Mouse (Mus musculus): ENCODE measurements at regions not wholly inside any gene's neighbourhood (a gene's known extent, or its start where the extent isn't known, plus 50 kb on each side); places are given as distances from the start of the nearest gene placed in this dataset.
"Not testable (repeated sequence)": the region's sequence is repeated elsewhere in the genome, so short reads cannot be mapped to it uniquely, and the experiment has no call there.

DNA sequence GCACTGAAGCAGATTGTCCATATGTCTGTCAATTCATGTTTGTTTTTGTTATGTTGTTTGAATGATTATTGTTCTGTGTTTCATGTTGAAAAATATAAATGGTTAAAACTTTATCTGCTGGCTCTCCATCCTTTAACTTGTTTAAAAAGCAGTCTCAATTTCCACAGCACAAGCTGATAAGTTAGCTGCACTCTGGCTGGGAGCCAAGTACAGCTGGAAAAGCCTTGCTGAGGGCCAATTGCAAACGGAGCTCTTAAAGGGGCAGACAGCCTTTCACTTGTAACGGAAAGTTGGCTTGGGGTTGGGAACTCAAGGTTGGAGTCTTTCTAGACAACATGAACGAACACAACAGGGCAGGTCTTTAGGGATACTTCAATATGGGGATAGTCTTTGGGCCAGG, 462.0 kb downstream of the Gm11232 start:
- not testable (repeated sequence) for ATAC-seq (replicated peaks); H3K4me1 ChIP-seq; H3K4me3 ChIP-seq; H3K36me3 ChIP-seq; H3K27ac ChIP-seq (replicated peaks); H3K9ac ChIP-seq (replicated peaks); H3K27me3 ChIP-seq; H3K9me3 ChIP-seq; H3K4me2 ChIP-seq (replicated peaks)
- WGBS, result 77% methylated on average over 3 of the region's 3 CpGs

DNA sequence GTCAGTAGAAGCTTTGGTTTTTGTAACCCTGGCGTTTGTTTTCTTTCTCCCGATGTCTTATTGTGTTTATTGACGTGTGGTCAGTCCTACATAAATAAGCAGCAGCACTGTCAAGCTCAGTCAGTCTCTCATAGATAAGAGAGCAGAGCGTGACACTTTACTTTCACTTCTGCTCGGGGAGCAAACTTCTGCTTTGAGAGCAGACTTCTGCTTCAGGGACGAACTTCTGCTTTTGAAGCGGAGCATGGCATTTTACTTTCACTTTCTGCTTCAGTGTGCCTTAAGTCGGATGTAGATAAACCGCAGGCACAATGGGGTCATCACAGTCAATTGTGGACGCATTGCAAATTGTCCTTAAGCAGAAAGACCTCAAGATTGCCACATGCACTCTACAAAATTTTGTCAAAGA, 466.0 kb downstream of the Gm11232 start:
- Histone ChIP-seq H3K9ac (replicated peaks) (no peak overlapping the region), H3K9me3 (peaks cover 9% of the 10 kb centered on the region), H3K27me3 (no peaks in the 10 kb centered on the region), H3K4me2 (replicated peaks) (no peak overlapping the region), H3K27ac (replicated peaks) (no peak overlapping the region), H3K4me3 (no peak overlapping the region), H3K4me1 (no peaks in the 10 kb centered on the region), H3K36me3 (no peaks in the 10 kb centered on the region)
- 95% methylated on average over 10 of the region's 10 CpGs for WGBS
- ATAC-seq (replicated peaks), result no peak

DNA sequence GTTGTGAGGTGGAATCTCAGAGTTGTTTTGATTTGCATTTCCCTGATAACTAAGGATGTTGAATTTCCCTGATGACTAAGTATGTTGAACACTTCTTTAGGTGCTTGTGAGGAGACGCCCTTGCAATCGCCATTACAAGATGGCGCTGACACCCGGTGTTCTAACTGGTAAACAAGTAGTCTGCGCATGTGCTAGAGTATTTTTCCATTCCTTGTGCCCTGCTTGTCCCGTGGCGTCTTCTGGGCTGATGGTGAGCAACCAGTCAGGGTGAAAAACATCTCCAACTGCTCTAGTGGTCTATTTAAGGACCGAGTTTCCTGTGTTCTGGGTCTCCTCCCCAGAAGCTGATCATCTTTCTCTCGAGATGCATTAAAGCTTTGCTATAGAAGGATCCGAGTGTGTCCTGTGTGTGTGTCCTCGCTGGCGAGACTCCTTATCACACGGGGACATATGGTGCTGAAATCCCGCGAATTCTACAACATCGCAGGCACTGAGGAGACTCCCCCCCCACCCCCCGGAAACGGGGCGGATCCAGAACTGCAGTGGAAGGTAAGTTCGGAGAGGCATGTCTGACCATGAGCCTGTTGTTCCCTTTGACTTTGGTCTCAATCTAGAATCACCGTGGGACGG, 466.5 kb downstream of the Gm11232 start:
- H3K4me2 ChIP-seq (replicated peaks); H3K36me3 ChIP-seq; H3K4me1 ChIP-seq; H3K4me3 ChIP-seq; H3K27me3 ChIP-seq; H3K9ac ChIP-seq (replicated peaks); ATAC-seq (replicated peaks); H3K27ac ChIP-seq (replicated peaks); H3K9me3 ChIP-seq: not testable (repeated sequence)
- WGBS, result 95% methylated on average over 22 of the region's 22 CpGs

DNA sequence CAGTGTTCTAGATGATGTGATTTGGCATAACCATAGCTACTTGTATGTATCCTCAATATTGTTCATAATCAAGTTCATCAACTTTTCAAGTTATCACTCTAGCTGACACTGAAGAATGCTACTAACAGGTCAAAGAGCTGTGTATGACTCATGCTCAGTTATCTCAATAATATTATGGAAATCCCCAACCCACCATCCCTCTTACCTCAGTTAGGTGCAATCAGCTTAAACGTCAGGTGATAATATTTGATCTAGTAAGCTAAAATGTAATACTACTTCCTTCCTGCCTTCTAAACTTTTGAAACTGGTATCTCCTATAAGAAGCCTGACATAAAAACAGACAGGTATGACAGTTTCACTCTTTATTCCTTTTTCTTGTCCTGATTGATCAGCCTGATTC, 474.6 kb downstream of the Gm11232 start:
- Histone ChIP-seq H3K27me3 (no peaks in the 10 kb centered on the region), H3K9ac (replicated peaks) (no peak overlapping the region), H3K4me1 (no peaks in the 10 kb centered on the region), H3K4me2 (replicated peaks) (no peak overlapping the region), H3K27ac (replicated peaks) (no peak overlapping the region), H3K9me3 (peaks cover 3% of the 10 kb centered on the region; the same call in 1 of the 2 replicates), H3K4me3 (no peak overlapping the region), H3K36me3 (no peaks in the 10 kb centered on the region)
- no peak for ATAC-seq (replicated peaks)
- WGBS, result 100% methylated on average over 1 of the region's 1 CpGs

DNA sequence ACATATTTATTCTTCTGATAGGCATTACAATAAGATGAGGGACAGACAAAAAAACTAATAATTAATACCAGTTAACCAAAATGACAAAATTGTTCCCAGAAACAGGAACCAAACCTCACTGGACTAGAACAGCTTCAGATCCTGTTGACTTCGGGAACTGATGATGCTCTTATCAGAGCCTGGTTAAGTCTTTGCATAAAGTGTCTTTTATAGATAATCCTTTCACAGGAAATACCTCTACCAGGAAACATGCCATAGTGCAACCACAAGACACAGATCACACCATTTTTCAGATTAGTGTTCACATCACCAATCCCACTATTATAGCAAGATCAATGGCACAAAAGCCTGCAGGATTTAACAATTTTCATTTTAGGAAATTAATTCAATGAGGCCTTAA, 478.1 kb downstream of the Gm11232 start:
- no peaks in the 10 kb centered on the region for H3K27me3 ChIP-seq
- H3K4me3 ChIP-seq, result no peak overlapping the region
- WGBS, result 74% methylated on average over 1 of the region's 1 CpGs
- ATAC-seq (replicated peaks), result no peak
- no peaks in the 10 kb centered on the region for H3K4me1 ChIP-seq
- no peak overlapping the region for H3K9ac ChIP-seq (replicated peaks)
- H3K27ac ChIP-seq (replicated peaks), result no peak overlapping the region
- H3K9me3 ChIP-seq, result no peaks in the 10 kb centered on the region
- H3K36me3 ChIP-seq, result no peaks in the 10 kb centered on the region
- no peak overlapping the region for H3K4me2 ChIP-seq (replicated peaks)

DNA sequence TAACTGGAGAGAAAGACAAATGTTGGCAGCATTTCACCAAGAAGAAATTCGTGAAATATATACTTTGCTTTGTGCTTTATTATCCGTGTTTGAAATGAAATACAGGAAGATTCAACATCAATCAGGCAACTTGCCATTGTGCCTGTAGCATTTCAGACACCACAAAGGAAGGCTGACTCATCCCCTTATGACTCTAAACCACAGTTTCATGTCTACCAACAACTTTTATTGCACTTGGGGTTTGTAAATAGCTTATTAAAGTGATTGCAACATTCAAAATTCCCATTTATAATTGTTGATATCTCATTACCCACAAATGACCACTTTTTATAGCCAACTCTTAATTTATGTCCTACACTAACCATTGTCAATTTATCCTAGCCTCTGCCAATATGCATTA, 497.9 kb downstream of the Gm11232 start:
- WGBS, result 82% methylated on average over 2 of the region's 2 CpGs

DNA sequence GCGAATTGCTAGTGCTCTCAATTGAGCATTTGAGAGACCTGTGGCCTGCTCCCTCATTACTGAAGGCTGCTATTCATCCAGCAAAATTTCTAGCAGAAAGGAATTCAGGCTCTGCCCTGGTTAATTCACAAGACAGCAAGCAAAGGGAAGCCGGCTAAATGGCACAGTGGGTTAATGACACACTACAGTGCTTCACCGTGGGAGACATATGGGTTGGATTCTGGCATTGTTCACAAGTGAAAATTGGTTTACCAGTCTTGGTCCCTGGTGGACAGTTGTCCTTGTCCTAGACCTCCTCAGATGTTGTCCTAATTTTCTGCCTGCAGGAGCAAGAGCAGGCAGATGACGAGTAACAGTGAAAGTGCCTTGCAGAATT, 527.3 kb downstream of the Gm11232 start:
- Histone ChIP-seq H3K4me1 (peaks cover 14% of the 10 kb centered on the region), H3K9ac (replicated peaks) (no peak overlapping the region), H3K4me3 (no peak overlapping the region), H3K4me2 (replicated peaks) (no peak overlapping the region), H3K9me3 (no peaks in the 10 kb centered on the region), H3K27ac (replicated peaks) (peak overlapping the region; percentile 57), H3K27me3 (no peaks in the 10 kb centered on the region), H3K36me3 (no peaks in the 10 kb centered on the region)
- 4% methylated on average over 4 of the region's 4 CpGs for WGBS
- peak; percentile 96 for ATAC-seq (replicated peaks)

More for the DNA sequence above, 497.9 kb downstream of the Gm11232 start:
- Histone ChIP-seq H3K9me3 (no peaks in the 10 kb centered on the region), H3K4me3 (no peak overlapping the region), H3K4me2 (replicated peaks) (no peak overlapping the region), H3K36me3 (no peaks in the 10 kb centered on the region), H3K9ac (replicated peaks) (no peak overlapping the region), H3K27ac (replicated peaks) (no peak overlapping the region), H3K4me1 (no peaks in the 10 kb centered on the region), H3K27me3 (no peaks in the 10 kb centered on the region)
- ATAC-seq (replicated peaks), result no peak

DNA sequence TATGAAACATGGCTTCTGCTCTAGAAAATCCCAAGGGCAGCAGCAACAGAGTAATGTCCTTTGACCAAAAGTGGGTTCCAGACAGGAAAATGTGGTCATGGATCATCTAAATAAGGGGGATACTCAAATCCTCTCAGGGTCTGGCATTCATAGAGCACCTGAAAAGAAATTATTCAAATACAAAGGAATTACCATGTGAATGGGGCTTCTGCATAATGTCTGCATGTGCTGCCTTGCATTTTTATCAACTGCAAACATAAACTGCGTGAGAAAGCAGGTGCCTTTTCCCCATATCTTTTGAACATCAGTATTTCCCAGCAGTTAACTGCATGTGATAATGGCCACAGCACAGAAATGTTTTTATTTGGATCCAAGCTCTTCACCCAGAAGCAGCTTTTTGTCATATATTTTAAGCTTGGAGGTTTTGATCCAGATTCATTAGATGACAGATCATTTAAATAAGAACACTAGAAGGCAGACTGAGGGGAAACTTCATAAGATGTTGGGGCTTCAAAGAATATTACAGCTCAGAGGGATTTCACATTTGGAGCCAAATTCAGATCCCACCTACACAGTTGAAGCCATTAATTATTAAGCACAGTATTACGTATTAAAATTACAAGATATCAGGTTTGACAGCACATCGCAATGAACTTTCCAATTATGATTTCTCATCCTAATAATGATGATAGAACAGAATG, 527.8 kb downstream of the Gm11232 start:
- ATAC-seq (replicated peaks), result peak; percentile 83
- H3K27me3 ChIP-seq, result no peaks in the 10 kb centered on the region
- peaks cover 14% of the 10 kb centered on the region for H3K4me1 ChIP-seq
- H3K27ac ChIP-seq (replicated peaks), result peak overlapping the region; percentile 57
- no peak overlapping the region for H3K9ac ChIP-seq (replicated peaks)
- no peaks in the 10 kb centered on the region for H3K9me3 ChIP-seq
- no peaks in the 10 kb centered on the region for H3K36me3 ChIP-seq
- 6% methylated on average over 3 of the region's 3 CpGs for WGBS
- no peak overlapping the region for H3K4me2 ChIP-seq (replicated peaks)
- H3K4me3 ChIP-seq, result no peak overlapping the region

DNA sequence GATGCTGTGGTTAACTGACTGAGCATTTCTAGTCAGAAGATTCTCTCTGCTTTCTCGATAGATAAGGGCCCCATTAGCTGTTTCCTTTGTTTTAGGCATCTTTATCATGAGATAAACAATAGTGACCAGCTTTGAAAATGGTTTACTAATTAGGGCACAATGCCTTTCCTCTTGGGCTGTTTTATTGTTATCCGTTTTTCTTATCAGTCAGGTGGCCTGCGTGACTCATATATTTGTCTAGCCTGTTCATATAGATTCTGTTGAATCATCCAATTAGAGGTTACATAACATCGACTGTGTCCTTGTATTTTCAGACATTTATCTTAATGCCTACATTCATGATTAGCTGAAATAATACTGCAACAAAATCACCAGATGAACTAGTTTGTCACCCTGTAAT, 531.1 kb downstream of the Gm11232 start:
- no peak overlapping the region for H3K4me3 ChIP-seq
- WGBS, result 67% methylated on average over 4 of the region's 4 CpGs
- H3K9me3 ChIP-seq, result no peaks in the 10 kb centered on the region
- H3K27me3 ChIP-seq, result no peaks in the 10 kb centered on the region
- H3K36me3 ChIP-seq, result no peaks in the 10 kb centered on the region
- no peak overlapping the region for H3K9ac ChIP-seq (replicated peaks)
- no peak overlapping the region for H3K27ac ChIP-seq (replicated peaks)
- H3K4me2 ChIP-seq (replicated peaks), result no peak overlapping the region
- peaks cover 14% of the 10 kb centered on the region for H3K4me1 ChIP-seq
- no peak for ATAC-seq (replicated peaks)

DNA sequence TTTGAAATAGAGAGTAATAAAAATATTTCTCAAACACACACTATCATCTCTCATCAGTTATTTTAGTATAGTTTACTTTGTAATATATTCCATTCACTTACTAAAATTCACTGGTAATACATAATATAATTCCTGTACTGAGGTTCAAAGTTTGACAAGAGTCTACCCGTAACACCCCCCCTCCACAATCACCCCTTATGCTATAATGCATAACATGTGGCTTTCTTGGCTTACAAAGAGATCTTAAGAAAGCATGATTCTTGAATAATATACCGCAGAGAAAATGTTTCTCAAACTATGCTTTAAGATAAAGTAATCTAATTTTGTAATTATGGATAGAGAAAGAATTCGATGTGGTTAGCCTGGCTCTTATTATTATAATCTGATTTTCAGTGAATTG, 539.7 kb downstream of the Gm11232 start:
- Histone ChIP-seq H3K27ac (replicated peaks) (no peak overlapping the region), H3K9me3 (no peaks in the 10 kb centered on the region), H3K36me3 (no peaks in the 10 kb centered on the region), H3K4me3 (no peak overlapping the region), H3K9ac (replicated peaks) (no peak overlapping the region), H3K4me1 (no peaks in the 10 kb centered on the region), H3K27me3 (no peaks in the 10 kb centered on the region), H3K4me2 (replicated peaks) (no peak overlapping the region)
- 91% methylated on average over 3 of the region's 3 CpGs for WGBS
- ATAC-seq (replicated peaks), result no peak

DNA sequence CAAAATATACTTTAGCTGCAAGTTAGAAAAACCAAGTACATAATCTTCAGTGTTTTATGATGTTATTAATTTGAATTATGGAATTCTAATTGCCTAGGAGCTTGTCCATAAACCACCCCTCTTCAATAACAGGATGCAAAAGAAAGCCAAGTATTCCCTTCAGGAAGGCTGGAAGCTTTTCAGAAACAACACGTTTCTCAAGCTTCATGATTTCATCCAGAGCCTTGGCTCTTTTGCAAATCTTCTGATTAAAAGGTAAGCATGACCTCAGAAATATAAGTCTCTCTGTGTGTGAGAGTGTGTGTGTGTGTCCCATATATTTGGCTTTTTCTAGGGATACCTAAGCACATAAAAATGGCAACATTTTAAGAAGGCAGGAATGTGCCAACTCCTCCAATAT, 570.0 kb downstream of the Gm11232 start:
- H3K4me1 ChIP-seq, result no peaks in the 10 kb centered on the region
- H3K27me3 ChIP-seq, result no peaks in the 10 kb centered on the region
- H3K9ac ChIP-seq (replicated peaks), result no peak overlapping the region
- no peaks in the 10 kb centered on the region for H3K9me3 ChIP-seq
- ATAC-seq (replicated peaks), result no peak
- WGBS, result 60% methylated on average over 1 of the region's 1 CpGs
- no peaks in the 10 kb centered on the region for H3K36me3 ChIP-seq
- no peak overlapping the region for H3K4me2 ChIP-seq (replicated peaks)
- no peak overlapping the region for H3K4me3 ChIP-seq
- no peak overlapping the region for H3K27ac ChIP-seq (replicated peaks)

DNA sequence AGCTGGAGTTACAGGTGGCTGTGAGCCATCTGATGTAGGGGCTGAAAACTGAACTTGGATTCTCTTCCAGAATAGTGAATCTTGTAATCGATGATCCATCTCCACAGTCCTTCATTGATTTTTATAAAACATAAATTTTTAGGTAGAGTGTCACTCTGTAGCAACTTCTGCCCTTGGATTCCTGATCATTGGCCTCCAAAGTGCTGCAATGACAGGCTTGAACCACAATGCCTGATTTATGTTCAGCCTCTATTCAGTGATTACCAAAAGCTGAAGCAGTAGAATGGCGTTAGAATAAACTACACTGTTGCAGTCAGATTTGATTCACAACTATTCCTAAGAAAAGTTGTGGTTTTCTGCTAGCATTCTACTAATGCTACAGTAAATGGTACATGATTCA, 580.1 kb downstream of the Gm11232 start:
- H3K4me1 ChIP-seq, result no peaks in the 10 kb centered on the region
- no peak overlapping the region for H3K9ac ChIP-seq (replicated peaks)
- H3K27ac ChIP-seq (replicated peaks), result no peak overlapping the region
- H3K36me3 ChIP-seq, result no peaks in the 10 kb centered on the region
- no peaks in the 10 kb centered on the region for H3K27me3 ChIP-seq
- no peak for ATAC-seq (replicated peaks)
- no peak overlapping the region for H3K4me2 ChIP-seq (replicated peaks)
- WGBS, result 94% methylated on average over 2 of the region's 2 CpGs
- no peaks in the 10 kb centered on the region for H3K9me3 ChIP-seq
- no peak overlapping the region for H3K4me3 ChIP-seq

DNA sequence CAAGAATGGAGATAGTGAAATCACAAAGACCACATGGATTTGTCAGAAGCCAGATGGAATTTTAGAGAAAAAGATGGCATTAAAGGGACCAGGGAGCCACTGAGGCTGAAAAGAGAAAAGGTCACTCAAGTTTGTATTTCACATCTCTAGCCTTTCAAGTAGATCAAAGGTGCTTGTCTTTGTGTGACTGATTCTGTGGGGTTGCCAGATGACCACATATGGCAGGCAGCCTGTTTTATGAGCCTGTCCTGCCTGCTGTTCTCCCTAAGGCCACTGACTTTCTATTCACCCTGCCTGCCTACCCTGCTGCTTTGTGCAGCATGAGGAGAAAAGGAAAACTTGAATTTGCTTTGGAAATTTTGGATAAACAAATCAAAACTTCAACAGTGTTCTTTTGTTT, 592.0 kb downstream of the Gm11232 start:
- no peak overlapping the region for H3K4me3 ChIP-seq
- no peaks in the 10 kb centered on the region for H3K27me3 ChIP-seq
- no peaks in the 10 kb centered on the region for H3K9me3 ChIP-seq
- H3K4me2 ChIP-seq (replicated peaks), result no peak overlapping the region
- H3K9ac ChIP-seq (replicated peaks), result no peak overlapping the region
- no peaks in the 10 kb centered on the region for H3K4me1 ChIP-seq
- ATAC-seq (replicated peaks), result no peak; the same call in 1 of the 2 replicates
- H3K36me3 ChIP-seq, result no peaks in the 10 kb centered on the region
- H3K27ac ChIP-seq (replicated peaks), result no peak overlapping the region
